Mouse (Mus musculus) stomach, embryonic 15.5 days (tissue): ENCODE measurements around the gene Srpk2. TPM values are rescaled to one million over a fixed set of nuclear protein-coding genes. Genes with fewer than 3 reads are reported as not detected.
A peak's percentile ranks its signal among the peaks of the same experiment; 100 is the strongest.
"Not testable (repeated sequence)": the region's sequence is repeated elsewhere in the genome, so short reads cannot be mapped to it uniquely, and the experiment has no call there.

Experiments
- ATAC-seq: fragments of 200-750 bp; cut with Nextera tagmentation; 2 replicates; pipeline ENCODE4 v1.8.0; 2017; ENCODE audit warnings: low read depth, moderate number of reproducible peaks, moderate TSS enrichment; ENCODE audit not compliant: insufficient read depth, low FRiP score
- H3K27ac ChIP-seq: fragments of 300-500 bp; sonication (generic); 2 replicates; pipeline ENCODE4 v1.5.1; 2015; ENCODE audit warnings: mild to moderate bottlenecking, inconsistent platforms
- H3K27me3 ChIP-seq: fragments of 300-500 bp; sonication (generic); replicated peaks from 2 replicates; pipeline ENCODE4 v1.6.1; 2015; ENCODE audit warnings: inconsistent platforms
- H3K36me3 ChIP-seq: fragments of 300-500 bp; sonication (generic); 2 replicates; pipeline ENCODE4 v1.6.1; 2015; ENCODE audit warnings: inconsistent platforms
- H3K4me1 ChIP-seq: fragments of 300-500 bp; sonication (generic); 2 replicates; pipeline ENCODE4 v1.6.1; 2015; ENCODE audit warnings: inconsistent platforms
- H3K4me2 ChIP-seq: fragments of 300-500 bp; sonication (generic); 2 replicates; pipeline ENCODE4 v1.6.1; 2015; ENCODE audit warnings: mild to moderate bottlenecking, inconsistent platforms
- H3K4me3 ChIP-seq: fragments of 300-500 bp; sonication (generic); replicated peaks from 2 replicates; pipeline ENCODE4 v1.5.1; 2015; ENCODE audit warnings: inconsistent platforms
- H3K9ac ChIP-seq: fragments of 300-500 bp; sonication (generic); 2 replicates; pipeline ENCODE4 v1.6.1; 2015; ENCODE audit warnings: inconsistent platforms
- H3K9me3 ChIP-seq: fragments of 300-500 bp; sonication (generic); 2 replicates; pipeline ENCODE4 v1.6.1; 2016; ENCODE audit warnings: inconsistent platforms
- WGBS: fragments of 180-500 bp; shearing (Covaris S2); methylation state at CpG from one replicate; pipeline ENCODE4 v1.1.7; 2015; 5-methylcytosine and 5-hydroxymethylcytosine counted together
- polyA plus RNA-seq: library from polyadenylated mRNA; unstranded; fragments of >200 nt; fragmentation: Nextera tagmentation; extraction: Ambion mirVana; gene quantifications from 2 replicates; pipeline ENCODE4 v1.2.1, GENCODE M21; 2015

Srpk2 gene
- polyA plus RNA-seq, 1 experiment from 2014 or later = 40.3 TPM

DNA sequence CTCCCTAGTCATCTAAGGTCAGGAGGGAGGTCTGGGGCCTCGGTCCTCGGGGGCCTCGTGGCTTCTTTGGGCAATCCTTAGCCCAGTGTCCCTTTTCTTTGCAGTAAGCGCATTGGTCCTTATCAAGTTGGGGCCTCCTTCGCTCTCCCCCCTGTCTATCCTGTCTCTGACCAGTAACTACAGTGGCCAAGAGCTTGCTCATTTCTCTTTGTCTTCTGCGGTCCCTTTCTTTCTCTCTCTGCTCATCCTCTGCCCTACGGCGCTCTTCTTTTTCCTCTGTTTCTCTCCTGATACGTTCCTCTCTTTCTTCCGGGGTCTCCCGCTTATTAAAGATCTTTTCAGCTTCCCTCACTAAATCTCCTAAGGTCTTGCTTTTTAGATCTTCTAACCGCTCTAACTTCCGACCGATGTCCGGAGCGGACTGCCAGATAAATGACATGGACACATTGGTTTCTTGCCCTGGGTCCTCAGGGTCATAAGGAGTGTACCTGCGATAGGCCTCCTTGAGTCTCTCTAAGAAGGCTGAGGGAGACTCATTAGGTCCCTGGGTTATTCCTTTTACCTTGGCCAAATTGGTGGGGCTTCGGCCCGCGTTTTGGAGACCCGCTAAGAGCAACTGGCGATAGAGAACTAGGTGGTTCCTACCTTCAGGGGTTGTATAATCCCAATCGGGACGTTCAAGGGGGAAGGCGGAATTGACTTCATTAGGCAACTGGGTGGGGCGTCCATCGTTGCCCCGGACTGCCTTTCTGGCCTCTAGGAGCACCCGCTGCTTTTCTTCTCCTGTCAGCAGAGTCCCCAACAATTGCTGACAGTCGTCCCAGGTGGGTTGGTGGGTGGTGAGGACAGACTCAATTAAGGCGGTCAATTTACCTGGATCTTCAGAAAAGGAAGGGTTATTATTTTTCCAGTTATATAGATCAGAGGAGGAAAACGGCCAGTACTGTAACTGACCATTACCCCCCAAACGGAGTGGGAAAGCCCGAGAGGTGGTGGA is 22.5 kb upstream of the Srpk2 start:
- Histone ChIP-seq H3K36me3 (peaks cover 63% of the 10 kb centered on the region), H3K9me3 (peaks cover 13% of the 10 kb centered on the region)
- not testable (repeated sequence) for H3K9ac ChIP-seq, H3K4me3 ChIP-seq, H3K4me1 ChIP-seq, H3K4me2 ChIP-seq, H3K27me3 ChIP-seq, ATAC-seq, H3K27ac ChIP-seq
- 97% methylated on average over 34 of the region's 34 CpGs for WGBS

DNA sequence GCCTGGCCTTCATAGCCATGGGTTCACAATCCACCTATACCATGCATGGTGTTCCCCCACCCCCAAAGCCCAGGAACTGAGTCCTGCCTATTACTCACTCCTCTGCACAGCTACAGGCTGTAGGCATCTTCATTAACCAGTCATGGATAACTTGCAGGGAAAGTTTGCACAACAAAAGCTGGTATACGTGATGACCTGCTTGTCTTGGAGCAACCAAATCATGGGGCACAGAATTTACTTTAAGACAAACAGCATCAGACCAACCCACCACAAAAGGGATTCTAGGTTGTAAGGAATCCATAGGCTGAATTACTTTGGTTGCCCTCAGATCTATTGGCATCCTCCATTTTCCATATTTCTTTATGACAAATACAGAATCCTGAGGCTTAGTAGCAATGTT is 13.0 kb upstream of the Srpk2 start:
- Histone ChIP-seq H3K9ac (no peak overlapping the region), H3K27me3 (no peaks in the 10 kb centered on the region), H3K9me3 (no peaks in the 10 kb centered on the region), H3K4me2 (no peak overlapping the region), H3K4me3 (no peak overlapping the region), H3K36me3 (peaks cover 16% of the 10 kb centered on the region), H3K4me1 (no peaks in the 10 kb centered on the region), H3K27ac (no peak overlapping the region)
- 91% methylated on average over 1 of the region's 1 CpGs for WGBS
- ATAC-seq = no peak

DNA sequence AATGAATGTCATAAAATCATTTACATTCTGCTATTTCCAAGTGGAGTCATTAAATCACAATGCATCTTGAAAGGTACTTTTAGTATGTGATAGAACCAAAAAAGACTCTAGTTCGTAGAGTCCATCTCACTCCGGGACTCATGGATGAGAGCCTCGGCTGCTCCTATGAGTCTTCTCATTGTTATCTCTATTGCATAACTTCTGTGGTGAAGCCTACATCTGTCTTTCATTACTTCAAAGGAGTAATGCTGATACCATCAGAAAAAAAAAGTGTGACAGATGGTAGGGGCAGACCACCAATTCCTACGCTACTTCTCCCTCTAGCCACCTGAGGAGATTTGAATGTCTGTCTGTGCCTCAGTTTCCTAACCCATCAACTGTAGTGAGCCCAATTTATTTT is 986 bp downstream of the Srpk2 start:
- Histone ChIP-seq H3K4me2 (no peak overlapping the region), H3K4me1 (no peaks in the 10 kb centered on the region), H3K9ac (no peak overlapping the region), H3K9me3 (no peaks in the 10 kb centered on the region), H3K36me3 (no peaks in the 10 kb centered on the region), H3K27ac (no peak overlapping the region), H3K27me3 (no peaks in the 10 kb centered on the region), H3K4me3 (no peak overlapping the region)
- ATAC-seq = no peak
- WGBS = 88% methylated on average over 4 of the region's 4 CpGs

DNA sequence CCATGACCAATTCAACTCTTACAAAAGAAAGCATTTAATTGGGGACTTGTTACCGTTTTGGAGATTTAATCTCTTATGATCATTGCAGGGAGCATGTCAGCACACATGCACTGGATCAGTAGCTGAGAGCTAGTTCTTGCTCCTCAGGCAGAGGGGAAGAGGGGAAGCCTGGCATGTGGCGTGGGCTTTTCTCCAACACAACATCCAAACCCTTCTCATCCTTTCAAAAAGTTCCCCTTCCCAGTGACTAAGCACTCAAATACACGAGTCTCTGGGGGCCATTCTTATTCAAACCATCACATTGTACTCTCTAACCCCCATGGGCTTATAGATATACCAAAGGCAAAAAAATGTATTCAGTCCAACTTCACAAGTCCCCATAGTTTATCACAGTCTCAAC is 5.4 kb downstream of the Srpk2 start:
- Histone ChIP-seq H3K36me3 (no peaks in the 10 kb centered on the region), H3K4me2 (no peak overlapping the region), H3K27me3 (no peaks in the 10 kb centered on the region), H3K4me1 (0 out of 2 replicates have a peak, but pooled peaks cover 3% of the 10 kb centered on the region), H3K9ac (no peak overlapping the region), H3K27ac (no peak overlapping the region), H3K4me3 (no peak overlapping the region), H3K9me3 (no peaks in the 10 kb centered on the region)
- 60% methylated on average over 3 of the region's 3 CpGs for WGBS
- ATAC-seq = no peak

DNA sequence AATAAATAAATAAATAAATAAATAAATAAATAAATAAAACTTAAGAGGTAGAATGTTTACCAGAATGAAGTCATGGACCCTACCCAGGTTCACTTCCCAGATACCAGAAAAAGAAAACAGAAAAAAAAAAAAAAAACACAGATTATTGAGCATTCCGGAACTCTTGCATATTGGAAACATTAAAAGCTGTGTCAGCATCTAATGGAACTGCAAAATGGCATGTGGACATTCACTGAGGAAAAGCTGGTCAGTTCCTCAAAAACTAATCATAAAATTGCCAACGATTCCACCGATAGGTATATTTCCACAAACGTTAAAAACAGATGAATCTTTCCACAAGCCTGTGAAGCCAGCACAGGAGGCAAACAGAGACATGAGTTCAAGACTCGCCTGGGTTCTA is 6.5 kb downstream of the Srpk2 start:
- Histone ChIP-seq H3K9me3 (no peaks in the 10 kb centered on the region), H3K27me3 (no peaks in the 10 kb centered on the region), H3K4me3 (no peak overlapping the region), H3K27ac (no peak overlapping the region), H3K4me1 (0 out of 2 replicates have a peak, but pooled peaks cover 3% of the 10 kb centered on the region), H3K4me2 (no peak overlapping the region), H3K36me3 (no peaks in the 10 kb centered on the region), H3K9ac (no peak overlapping the region)
- WGBS = 88% methylated on average over 5 of the region's 5 CpGs
- no peak for ATAC-seq

DNA sequence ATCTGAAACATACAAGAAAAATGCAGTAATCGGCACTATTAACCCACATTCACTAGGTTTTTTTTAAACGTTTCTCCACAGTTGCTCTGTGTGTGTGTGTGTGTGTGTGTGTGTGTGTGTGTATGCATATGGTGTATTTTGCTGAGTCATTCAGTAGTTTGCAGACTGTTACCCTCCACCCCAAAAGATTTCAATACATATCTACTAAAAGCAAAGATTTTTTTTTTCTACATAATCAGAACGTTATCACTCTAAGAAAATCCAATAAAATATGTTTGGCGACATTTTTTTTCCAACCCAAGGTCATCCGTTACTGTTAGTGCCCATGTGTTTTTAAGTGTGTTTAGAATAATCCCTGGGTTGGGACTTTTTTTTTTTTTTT is 7.4 kb downstream of the Srpk2 start:
- H3K4me2 ChIP-seq = no peak overlapping the region
- WGBS = 81% methylated on average over 5 of the region's 5 CpGs
- 0 out of 2 replicates have a peak, but pooled peaks cover 3% of the 10 kb centered on the region for H3K4me1 ChIP-seq
- H3K9me3 ChIP-seq = no peaks in the 10 kb centered on the region
- H3K27me3 ChIP-seq = no peaks in the 10 kb centered on the region
- H3K27ac ChIP-seq = no peak overlapping the region
- ATAC-seq = no peak
- H3K4me3 ChIP-seq = no peak overlapping the region
- H3K9ac ChIP-seq = no peak overlapping the region
- no peaks in the 10 kb centered on the region for H3K36me3 ChIP-seq

DNA sequence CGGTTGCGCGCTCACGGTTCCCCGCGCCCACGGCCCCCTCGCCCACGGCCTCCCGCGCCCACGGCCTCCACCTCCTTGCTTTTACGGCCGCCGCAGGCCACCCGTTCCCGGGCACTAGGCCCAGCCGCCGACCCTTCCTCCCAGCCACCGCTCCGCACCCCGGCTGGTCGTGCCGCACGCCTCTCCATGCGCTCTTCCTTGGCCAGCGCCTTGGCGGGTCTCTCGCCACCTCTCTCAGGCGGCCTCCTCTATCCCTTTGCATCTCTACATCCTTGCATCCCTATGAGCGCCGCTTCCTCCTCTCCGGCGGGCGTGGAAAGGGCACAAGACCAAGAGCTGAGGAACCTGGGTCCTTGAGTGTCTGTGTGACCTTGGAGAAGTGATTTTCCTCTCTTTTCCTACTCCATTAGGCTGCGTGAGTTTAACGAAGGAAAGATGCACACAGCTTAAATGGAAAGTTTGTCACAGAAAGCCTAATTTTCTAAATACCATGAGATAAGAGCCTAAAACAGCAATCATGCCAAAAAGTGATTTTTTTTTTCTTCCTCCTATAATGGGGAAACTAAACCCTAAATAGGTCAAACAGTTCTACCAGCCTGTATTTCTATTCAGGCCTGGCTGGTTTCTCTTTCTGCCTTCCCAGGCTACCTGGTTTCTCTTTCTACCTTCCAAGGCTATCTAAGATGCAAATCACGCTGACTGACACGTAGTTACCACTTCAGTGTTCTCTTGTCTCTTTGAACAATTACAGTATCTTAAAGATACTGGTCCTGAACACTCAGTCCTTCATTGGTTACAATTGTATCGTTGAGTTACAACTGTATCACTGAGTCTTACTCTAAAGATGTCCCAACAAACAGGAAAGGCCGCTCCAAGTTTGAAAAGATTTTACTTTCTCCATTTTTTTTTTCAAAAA is 8.0 kb downstream of the Srpk2 start:
- H3K4me2 ChIP-seq = peak overlapping the region; percentile 97
- peak overlapping the region; percentile 92 for H3K4me3 ChIP-seq
- 0 out of 2 replicates have a peak, but pooled peaks cover 3% of the 10 kb centered on the region for H3K4me1 ChIP-seq
- WGBS = 13% methylated on average over 27 of the region's 41 CpGs
- ATAC-seq = peak; percentile 36
- no peaks in the 10 kb centered on the region for H3K27me3 ChIP-seq
- peak overlapping the region; percentile 37; the same call in 1 of the 2 replicates for H3K9ac ChIP-seq
- H3K27ac ChIP-seq = peak overlapping the region; percentile 11; the same call in 1 of the 2 replicates
- H3K36me3 ChIP-seq = no peaks in the 10 kb centered on the region
- H3K9me3 ChIP-seq = no peaks in the 10 kb centered on the region

DNA sequence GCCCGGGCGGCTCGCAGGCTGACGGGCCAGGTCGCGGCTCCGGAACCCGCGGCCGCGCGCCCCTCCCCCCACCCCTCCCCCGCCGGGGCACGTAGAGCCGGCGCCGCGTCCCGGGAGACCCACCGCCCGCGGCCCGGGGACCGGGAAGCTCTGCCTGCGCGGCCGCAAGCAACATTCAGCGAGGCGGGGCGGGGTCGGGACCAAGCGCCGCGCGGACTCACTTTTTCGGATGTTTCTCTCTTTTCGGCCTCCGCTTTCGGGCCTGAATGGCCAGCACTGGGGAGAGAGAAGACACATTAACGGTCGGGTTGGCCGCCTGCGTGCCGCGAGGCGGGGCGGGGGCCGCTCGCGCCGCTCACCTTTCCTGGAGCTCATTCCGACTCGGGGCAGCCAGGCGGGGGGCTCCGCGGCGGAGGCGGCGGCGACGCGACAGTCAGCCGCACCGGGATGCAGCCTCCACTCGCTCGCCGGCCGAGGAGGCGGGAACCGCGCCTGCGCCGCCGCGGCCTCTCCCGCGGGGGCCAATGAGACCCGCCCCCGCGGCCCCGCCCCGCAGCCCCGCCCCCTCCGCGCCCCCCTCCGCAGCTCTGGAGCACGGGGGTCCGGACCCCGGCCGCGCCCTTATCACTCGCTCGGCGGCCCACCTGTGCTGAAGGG is 8.8 kb downstream of the Srpk2 start:
- Histone ChIP-seq H3K4me3 (peak overlapping the region; percentile 92), H3K9ac (peak overlapping the region; percentile 37), H3K27me3 (no peaks in the 10 kb centered on the region), H3K4me1 (0 out of 2 replicates have a peak, but pooled peaks cover 3% of the 10 kb centered on the region), H3K9me3 (no peaks in the 10 kb centered on the region), H3K4me2 (peak overlapping the region; percentile 97), H3K36me3 (no peaks in the 10 kb centered on the region), H3K27ac (peak overlapping the region; percentile 11)
- ATAC-seq = peak; percentile 83
- under 1% methylated on average over 56 of the region's 95 CpGs for whole genome bisulfite sequencing

DNA sequence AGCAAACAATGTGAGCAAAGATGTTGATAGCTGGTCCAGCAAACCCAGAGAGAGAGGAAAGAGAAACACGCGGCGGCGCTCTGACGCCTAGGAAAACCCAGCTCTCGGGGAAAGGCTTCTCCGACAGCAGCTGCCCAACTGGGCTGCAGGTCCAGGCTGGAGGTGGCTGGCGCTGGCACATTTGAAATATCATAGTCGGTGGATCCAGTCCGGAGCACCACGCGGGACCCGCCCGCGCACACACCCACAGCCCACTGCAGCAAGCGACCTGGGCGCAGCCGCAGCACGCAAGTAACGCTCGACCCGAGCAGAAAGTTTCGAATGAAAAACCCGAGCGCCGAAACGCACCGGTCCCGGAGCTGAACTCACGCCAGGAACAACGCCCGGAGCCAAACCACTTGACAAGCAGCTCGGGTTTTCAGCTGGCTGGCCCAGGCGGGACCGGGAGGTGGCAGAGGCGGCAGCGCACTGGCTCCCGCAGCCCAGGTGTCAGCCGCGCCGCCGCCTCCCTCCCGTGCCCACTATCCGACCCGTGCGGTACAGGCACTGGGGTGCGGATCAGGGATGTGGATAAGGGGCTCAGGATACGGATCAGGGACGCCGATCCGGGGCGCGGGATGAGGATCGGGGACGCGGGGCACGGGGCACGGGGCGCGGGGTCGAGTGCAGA is 9.5 kb downstream of the Srpk2 start:
- no peaks in the 10 kb centered on the region for H3K36me3 ChIP-seq
- peak overlapping the region; percentile 92 for H3K4me3 ChIP-seq
- no peaks in the 10 kb centered on the region for H3K27me3 ChIP-seq
- H3K27ac ChIP-seq = 0 out of 2 replicates have a peak overlapping the region, but pooled peaks have one; percentile 3
- peak overlapping the region; percentile 37 for H3K9ac ChIP-seq
- WGBS = under 1% methylated on average over 60 of the region's 61 CpGs
- 0 out of 2 replicates have a peak, but pooled peaks cover 3% of the 10 kb centered on the region for H3K4me1 ChIP-seq
- no peaks in the 10 kb centered on the region for H3K9me3 ChIP-seq
- ATAC-seq = peak; percentile 53; the same call in 1 of the 2 replicates
- H3K4me2 ChIP-seq = peak overlapping the region; percentile 97

DNA sequence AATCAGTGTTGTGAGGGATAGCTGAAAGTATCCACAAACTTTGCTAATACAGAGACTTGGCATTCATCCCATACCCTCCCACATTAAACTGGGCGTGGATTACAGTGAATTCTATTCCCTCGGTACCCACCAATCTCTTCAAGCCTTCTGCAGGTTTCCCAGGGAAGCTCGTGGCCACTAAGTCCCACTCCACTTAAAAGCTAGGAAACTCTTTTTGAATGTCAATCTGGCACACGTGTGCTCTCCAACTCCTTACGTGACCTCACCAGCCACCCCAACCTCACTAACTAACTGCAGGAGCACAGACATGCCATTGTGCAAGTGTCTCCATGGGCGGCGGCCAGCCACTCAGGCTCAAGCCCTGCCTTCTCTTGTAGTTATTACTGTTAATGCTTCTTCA is 12.3 kb downstream of the Srpk2 start:
- no peak for ATAC-seq
- no peak overlapping the region for H3K27ac ChIP-seq
- 0 out of 2 replicates have a peak, but pooled peaks cover 3% of the 10 kb centered on the region for H3K4me1 ChIP-seq
- peak overlapping the region; percentile 25; the same call in 1 of the 2 replicates for H3K4me2 ChIP-seq
- no peak overlapping the region for H3K9ac ChIP-seq
- H3K9me3 ChIP-seq = no peaks in the 10 kb centered on the region
- no peak overlapping the region for H3K4me3 ChIP-seq
- no peaks in the 10 kb centered on the region for H3K36me3 ChIP-seq
- no peaks in the 10 kb centered on the region for H3K27me3 ChIP-seq
- WGBS = 48% methylated on average over 7 of the region's 7 CpGs

DNA sequence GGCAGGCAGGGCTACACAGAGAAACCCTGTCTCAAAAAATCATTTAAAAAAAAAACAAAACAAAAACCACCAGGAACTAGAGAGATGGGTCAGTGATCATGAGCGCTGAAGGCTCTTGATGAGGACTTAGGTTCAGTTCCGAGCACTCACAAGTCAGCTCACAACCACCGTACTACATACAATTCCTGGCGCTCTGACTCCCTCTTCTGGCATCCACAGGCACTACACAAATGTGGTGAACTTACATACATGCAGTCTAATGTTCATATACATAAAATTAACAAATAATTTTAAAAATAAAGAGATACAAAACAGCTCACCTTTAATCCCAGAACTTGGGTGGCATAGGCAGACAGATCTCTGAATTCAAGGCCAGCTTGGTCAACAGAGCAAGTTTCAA is 13.5 kb downstream of the Srpk2 start:
- Histone ChIP-seq H3K4me2 (no peak overlapping the region), H3K27me3 (no peaks in the 10 kb centered on the region), H3K36me3 (no peaks in the 10 kb centered on the region), H3K9ac (no peak overlapping the region), H3K9me3 (no peaks in the 10 kb centered on the region), H3K4me1 (no peaks in the 10 kb centered on the region), H3K27ac (no peak overlapping the region), H3K4me3 (no peak overlapping the region)
- ATAC-seq = no peak
- WGBS = 86% methylated on average over 4 of the region's 4 CpGs
